Mouse (Mus musculus): ENCODE measurements around the gene Capsl.
A peak's percentile ranks its signal among the peaks of the same experiment; 100 is the strongest.

Gene Capsl

GRCm38 (mm10) chr15:9435534-9436180 is at the start of gene Capsl:
Capsl (plus strand) TSS chr15:9436028.
- DNase-seq: peak; percentile 23 to 36

GRCm38 (mm10) chr15:9409475-9409874 is 26.4 kb upstream of the Capsl start:
- DNase-seq: no peak

- no peak for DNase-seq
Observed at GRCm38 (mm10) chr15:9421163-9421562, 14.7 kb upstream of the Capsl start.

- peak; percentile 23 to 38 for DNase-seq
Observed at GRCm38 (mm10) chr15:9427849-9428248, 8.0 kb upstream of the Capsl start.

- DNase-seq: peak; percentile 16 to 17
Observed at GRCm38 (mm10) chr15:9429843-9430242, 6.0 kb upstream of the Capsl start.

- DNase-seq: no peak
Observed at GRCm38 (mm10) chr15:9451999-9452398, 16.2 kb downstream of the Capsl start.

GRCm38 (mm10) chr15:9452842-9453241 is 17.0 kb downstream of the Capsl start:
- no peak for DNase-seq

DNA sequence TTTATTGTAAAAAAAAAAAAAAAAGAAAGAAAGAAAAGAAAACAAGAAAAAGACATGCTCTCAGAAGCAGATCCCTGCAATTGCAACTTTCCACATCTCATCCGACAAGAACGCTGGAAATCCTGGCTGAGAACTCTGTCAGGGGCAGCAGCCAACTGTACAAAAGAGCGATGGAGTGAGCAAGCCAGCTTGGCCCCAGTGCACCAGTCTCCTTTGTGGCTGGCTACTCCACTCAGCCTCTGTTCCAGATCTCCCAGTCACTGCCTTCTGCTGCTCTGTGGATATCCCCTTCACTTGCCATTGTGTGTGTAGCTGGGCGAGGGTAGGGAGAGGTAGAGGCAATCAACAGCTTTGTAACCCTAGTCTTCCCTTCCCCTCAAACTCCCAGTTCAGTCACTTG is 18.4 kb downstream of the Capsl start:
- no peak for DNase-seq

DNA sequence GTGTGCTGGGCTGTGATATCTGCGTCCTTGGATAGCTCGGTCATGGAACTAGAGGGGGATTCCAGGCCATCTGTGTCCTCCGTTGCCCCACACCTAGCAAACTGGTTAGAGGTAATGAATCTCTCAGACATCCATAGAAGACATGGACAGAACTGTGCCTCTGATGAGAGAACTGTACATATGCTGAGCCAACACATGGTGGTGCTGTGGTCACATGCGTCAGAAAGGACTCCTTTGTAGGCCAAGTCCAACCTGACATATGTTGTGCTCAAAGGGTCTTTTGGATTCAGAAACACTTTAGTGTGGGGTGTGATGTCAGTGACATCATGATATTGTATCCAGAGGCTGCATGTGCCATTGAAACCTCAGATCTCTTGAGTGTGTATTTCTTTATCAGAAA is 19.4 kb downstream of the Capsl start:
- DNase-seq: peak; percentile 69

DNA sequence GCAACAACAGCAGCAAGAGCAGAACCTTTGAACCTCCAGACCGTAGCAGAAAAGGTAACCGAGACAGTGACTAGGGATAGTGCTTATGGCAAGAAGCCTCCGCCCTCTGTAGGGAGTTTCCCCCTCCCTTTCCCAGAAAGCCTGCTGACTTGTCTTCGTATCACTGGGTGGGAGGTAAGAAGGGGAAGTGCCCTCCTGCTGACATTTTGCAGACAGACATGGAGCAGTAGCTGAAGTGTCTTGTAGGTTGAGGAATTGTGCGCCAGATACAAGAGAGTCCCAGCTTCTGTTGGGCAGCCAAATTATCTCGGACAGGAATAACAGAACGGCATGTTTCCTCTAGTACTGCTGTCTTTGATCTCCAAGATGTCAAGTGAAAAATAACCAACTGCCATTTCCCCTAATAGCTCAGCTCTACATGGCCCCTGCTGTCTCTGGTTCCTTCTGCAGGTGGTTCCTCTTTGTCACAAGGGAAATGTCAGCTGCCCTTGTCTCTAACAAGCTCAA is 27.7 kb downstream of the Capsl start:
- peak; percentile 58 to 59 for DNase-seq

DNA sequence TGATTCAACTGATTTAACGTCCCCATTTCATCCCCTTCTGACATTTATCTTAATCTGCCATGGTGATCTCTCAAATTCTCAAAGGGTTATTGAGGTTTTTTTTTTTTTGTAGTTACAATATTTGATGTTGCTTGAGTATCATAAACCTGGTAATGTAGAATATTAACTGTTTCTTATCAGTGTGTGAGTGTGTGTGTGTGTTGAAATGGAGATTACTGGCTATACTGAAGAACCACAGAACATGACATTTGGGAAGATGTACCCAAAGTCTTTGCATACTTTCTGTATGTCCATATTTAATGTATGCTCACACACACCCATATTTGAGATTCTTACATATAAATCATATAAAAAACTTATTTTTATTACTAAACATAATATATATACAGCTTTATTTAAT is 28.2 kb downstream of the Capsl start:
- DNase-seq: no peak

GRCm38 (mm10) chr15:9471053-9471685 is 35.3 kb downstream of the Capsl start:
- no peak for DNase-seq

GRCm38 (mm10) chr15:9472167-9472566 is 36.3 kb downstream of the Capsl start:
- no peak for DNase-seq

DNA sequence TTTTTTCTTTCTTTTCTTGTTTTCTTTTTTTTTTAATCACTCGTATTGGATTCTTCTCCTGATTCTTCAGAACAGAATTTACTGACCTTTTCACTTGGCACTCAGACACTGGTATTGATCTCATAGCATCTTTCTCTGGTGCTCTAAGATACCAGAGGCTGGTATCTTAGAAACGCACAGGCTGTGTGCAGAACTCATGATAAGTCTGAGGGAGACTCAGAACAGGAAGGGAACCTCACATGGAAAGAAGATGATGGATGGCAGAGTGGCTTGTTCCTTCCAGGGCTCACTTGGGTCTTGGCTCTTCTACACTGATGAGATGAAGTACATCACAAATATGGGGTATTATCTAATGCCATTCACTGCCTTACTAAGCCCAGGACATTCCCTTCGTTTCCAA is 36.8 kb downstream of the Capsl start:
- no peak for DNase-seq

DNA sequence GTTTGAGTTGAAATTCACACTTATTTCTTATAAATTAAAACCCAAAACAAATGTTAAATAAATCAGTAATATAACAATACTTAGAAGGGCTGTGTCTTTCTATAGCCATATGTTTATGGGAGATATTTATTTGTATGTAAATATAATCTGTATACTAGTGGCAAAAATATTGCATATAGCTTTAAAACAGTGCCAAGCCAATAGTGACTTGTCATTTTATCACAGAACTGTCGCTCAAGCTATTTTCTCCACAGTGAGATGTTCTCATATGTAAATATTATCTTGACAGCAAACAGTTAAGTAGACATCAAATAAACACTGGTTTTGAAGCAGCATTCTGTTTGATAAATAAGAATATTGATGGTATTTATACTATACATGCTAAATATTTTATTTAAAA is 37.4 kb downstream of the Capsl start:
- no peak for DNase-seq

DNA sequence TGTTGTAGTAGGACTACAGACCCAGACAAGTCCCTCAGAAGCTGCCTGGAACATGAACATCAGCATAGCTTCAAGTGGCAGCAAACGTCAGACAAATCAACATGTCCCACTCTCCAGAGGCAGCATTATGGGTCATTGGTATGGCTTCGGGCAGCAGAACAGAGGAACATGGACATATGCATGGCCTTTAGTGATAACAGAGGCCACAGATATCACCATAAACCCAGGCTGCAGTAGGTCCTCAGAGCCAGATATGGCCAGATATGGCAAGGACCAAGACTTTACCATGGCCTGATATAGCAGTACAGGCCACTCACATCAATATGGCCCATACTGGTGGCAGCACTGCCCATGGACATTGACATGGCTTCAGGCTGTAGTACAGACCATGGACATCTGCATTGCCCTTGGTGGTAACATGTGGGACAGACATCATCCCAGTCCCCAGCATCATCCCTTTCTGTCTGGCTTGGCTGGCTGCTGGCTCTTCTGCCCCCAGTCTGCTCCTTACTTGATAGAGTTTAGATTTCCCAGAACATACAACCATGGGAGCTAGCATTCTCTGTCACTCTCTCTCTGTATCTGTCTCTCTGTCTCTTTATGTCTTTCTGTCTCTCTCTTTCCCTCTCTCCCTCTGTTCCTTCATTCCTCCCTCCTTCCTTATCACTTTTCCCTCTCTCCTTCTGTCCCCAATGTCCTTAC is 53.7 kb downstream of the Capsl start:
- DNase-seq: no peak

DNA sequence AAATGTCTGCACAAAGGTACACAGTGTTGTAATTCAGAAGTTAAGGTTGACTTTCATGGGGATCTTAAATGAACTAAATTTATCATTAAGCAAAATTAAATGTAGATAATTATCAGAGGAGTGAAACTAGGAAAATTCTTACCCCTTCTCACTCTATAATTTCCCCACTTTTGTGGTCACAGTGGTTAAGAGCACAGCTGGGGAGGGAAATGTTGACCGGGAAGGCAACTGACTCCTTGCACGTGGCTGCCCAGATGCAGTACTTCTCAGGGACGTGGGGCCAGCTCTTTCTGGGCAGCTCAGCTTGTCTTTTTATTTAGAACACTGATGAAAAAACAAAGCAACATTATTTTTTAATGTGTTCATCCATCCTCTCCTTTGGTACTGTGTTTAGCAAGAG is 56.2 kb downstream of the Capsl start:
- DNase-seq: no peak
